Mouse (Mus musculus): Measurements from ENCODE around the gene Moxd1.

- TF ChIP-seq POLR2A (IDR thresholded peaks at IDR 0.05; ENCODE audit: extremely low read depth, insufficient read depth, low read length) = no peak
- TF ChIP-seq CTCF (IDR thresholded peaks at IDR 0.05; ENCODE audit: low read depth, low read length) = no peak
These were observed 47.8 kb downstream of the Moxd1 start for GRCm38 (mm10) chr10:24271077-24271637.
